Mouse (Mus musculus): Measurements from ENCODE around the gene Gm47289. TPM values are rescaled to one million over a fixed set of nuclear protein-coding genes. Genes with fewer than 3 reads are reported as not detected.

Gene Gm47289
- polyA plus RNA-seq, 1 experiment from 2014 or later: not detected

GRCm38 (mm10) chr9:119151751-119152150, 7.2 kb upstream of the Gm47289 start:
- 61% methylated on average over 2 of the region's 2 CpGs for WGBS
- H3K4me2 ChIP-seq: no peak overlapping the region

GRCm38 (mm10) chr9:119155416-119155815, 3.5 kb upstream of the Gm47289 start:
- ATAC-seq (replicated peaks; ENCODE audit: low FRiP score) (no peak), DNase-seq (ENCODE audit: low spot score) (no peak)
- Histone ChIP-seq H3K27ac (ENCODE audit: low read depth, low read length) (no peak overlapping the region), H3K4me1 (replicated peaks; ENCODE audit: control insufficient read depth, insufficient read depth, low read length) (no peaks in the 10 kb centered on the region), H3K27me3 (replicated peaks; ENCODE audit: control insufficient read depth, insufficient read depth, low read length) (peaks cover 22% of the 10 kb centered on the region), H3K4me2 (no peak overlapping the region), H3K9ac (ENCODE audit: low read depth, low read length) (no peak overlapping the region), H3K36me3 (ENCODE audit: control insufficient read depth, insufficient read depth, low read length) (no peaks in the 10 kb centered on the region), H3K4me3 (ENCODE audit: low read depth, low read length) (no peak overlapping the region), H3K9me3 (ENCODE audit: control insufficient read depth, low read length) (no peaks in the 10 kb centered on the region)
- 74% methylated on average over 8 of the region's 8 CpGs for WGBS

More at GRCm38 (mm10) chr9:119151751-119152150, 7.2 kb upstream of the Gm47289 start:
- ATAC-seq (replicated peaks; ENCODE audit: low FRiP score) (no peak), DNase-seq (ENCODE audit: low spot score) (no peak)
- H3K36me3 ChIP-seq (ENCODE audit: control insufficient read depth, insufficient read depth, low read length): no peaks in the 10 kb centered on the region
- H3K4me1 ChIP-seq (replicated peaks; ENCODE audit: control insufficient read depth, insufficient read depth, low read length): no peaks in the 10 kb centered on the region
- H3K9me3 ChIP-seq (ENCODE audit: control insufficient read depth, low read length): no peaks in the 10 kb centered on the region
- no peak overlapping the region for H3K4me3 ChIP-seq (ENCODE audit: low read depth, low read length)
- no peak overlapping the region for H3K27ac ChIP-seq (ENCODE audit: low read depth, low read length)
- H3K27me3 ChIP-seq (replicated peaks; ENCODE audit: control insufficient read depth, insufficient read depth, low read length): peaks cover 15% of the 10 kb centered on the region
- H3K9ac ChIP-seq (ENCODE audit: low read depth, low read length): no peak overlapping the region

- Histone ChIP-seq H3K4me2 (no peak overlapping the region; the same call in 1 of the 2 replicates), H3K4me3 (ENCODE audit: low read depth, low read length) (no peak overlapping the region), H3K9me3 (ENCODE audit: control insufficient read depth, low read length) (no peaks in the 10 kb centered on the region), H3K9ac (ENCODE audit: low read depth, low read length) (no peak overlapping the region), H3K4me1 (replicated peaks; ENCODE audit: control insufficient read depth, insufficient read depth, low read length) (no peaks in the 10 kb centered on the region), H3K27ac (ENCODE audit: low read depth, low read length) (no peak overlapping the region), H3K27me3 (replicated peaks; ENCODE audit: control insufficient read depth, insufficient read depth, low read length) (peaks cover 22% of the 10 kb centered on the region), H3K36me3 (ENCODE audit: control insufficient read depth, insufficient read depth, low read length) (no peaks in the 10 kb centered on the region)
- 45% methylated on average over 7 of the region's 7 CpGs for WGBS
- DNase-seq (ENCODE audit: low spot score) (no peak), ATAC-seq (replicated peaks; ENCODE audit: low FRiP score) (no peak; the same call in 1 of the 2 replicates)
Measured at GRCm38 (mm10) chr9:119155826-119156225, 3.1 kb upstream of the Gm47289 start.

GRCm38 (mm10) chr9:119156278-119157201, 2.4 kb upstream of the Gm47289 start, which contains the start of gene Acaa1b:
Gene Acaa1b, minus strand, starts transcription at chr9:119157093.
- Histone ChIP-seq H3K27me3 (replicated peaks; ENCODE audit: control insufficient read depth, insufficient read depth, low read length) (peaks cover 22% of the 10 kb centered on the region), H3K36me3 (ENCODE audit: control insufficient read depth, insufficient read depth, low read length) (no peaks in the 10 kb centered on the region), H3K4me1 (replicated peaks; ENCODE audit: control insufficient read depth, insufficient read depth, low read length) (no peaks in the 10 kb centered on the region), H3K9ac (ENCODE audit: low read depth, low read length) (no peak within 1 kb of the TSS), H3K4me2 (peak within 1 kb of the TSS; percentile 66), H3K4me3 (ENCODE audit: low read depth, low read length) (peak within 1 kb of the TSS; percentile 44), H3K27ac (ENCODE audit: low read depth, low read length) (no peak within 1 kb of the TSS), H3K9me3 (ENCODE audit: control insufficient read depth, low read length) (no peaks in the 10 kb centered on the region)
- ATAC-seq (replicated peaks; ENCODE audit: low FRiP score) (peak; percentile 72), DNase-seq (ENCODE audit: low spot score) (peak; percentile 68)
- WGBS: 2% methylated on average over 65 of the region's 65 CpGs

GRCm38 (mm10) chr9:119160689-119161088, 1.7 kb downstream of the Gm47289 start:
- H3K9ac ChIP-seq (ENCODE audit: low read depth, low read length): no peak overlapping the region
- H3K9me3 ChIP-seq (ENCODE audit: control insufficient read depth, low read length): no peaks in the 10 kb centered on the region
- peaks cover 18% of the 10 kb centered on the region for H3K27me3 ChIP-seq (replicated peaks; ENCODE audit: control insufficient read depth, insufficient read depth, low read length)
- no peaks in the 10 kb centered on the region for H3K4me1 ChIP-seq (replicated peaks; ENCODE audit: control insufficient read depth, insufficient read depth, low read length)
- no peaks in the 10 kb centered on the region for H3K36me3 ChIP-seq (ENCODE audit: control insufficient read depth, insufficient read depth, low read length)
- no peak for DNase-seq (ENCODE audit: low spot score)
- no peak overlapping the region for H3K4me3 ChIP-seq (ENCODE audit: low read depth, low read length)
- no peak overlapping the region for H3K27ac ChIP-seq (ENCODE audit: low read depth, low read length)
- ATAC-seq (replicated peaks; ENCODE audit: low FRiP score): no peak
- H3K4me2 ChIP-seq: no peak overlapping the region
- 91% methylated on average over 3 of the region's 3 CpGs for WGBS

- WGBS: 80% methylated on average over 7 of the region's 7 CpGs
- Histone ChIP-seq H3K27ac (ENCODE audit: low read depth, low read length) (no peak overlapping the region), H3K4me1 (replicated peaks; ENCODE audit: control insufficient read depth, insufficient read depth, low read length) (no peaks in the 10 kb centered on the region), H3K4me3 (ENCODE audit: low read depth, low read length) (no peak overlapping the region), H3K9me3 (ENCODE audit: control insufficient read depth, low read length) (no peaks in the 10 kb centered on the region), H3K27me3 (replicated peaks; ENCODE audit: control insufficient read depth, insufficient read depth, low read length) (no peaks in the 10 kb centered on the region), H3K9ac (ENCODE audit: low read depth, low read length) (no peak overlapping the region), H3K36me3 (ENCODE audit: control insufficient read depth, insufficient read depth, low read length) (no peaks in the 10 kb centered on the region), H3K4me2 (no peak overlapping the region)
- ATAC-seq (replicated peaks; ENCODE audit: low FRiP score): no peak
- no peak for DNase-seq (ENCODE audit: low spot score)
Measured at GRCm38 (mm10) chr9:119164743-119165142, 5.8 kb downstream of the Gm47289 start.

GRCm38 (mm10) chr9:119165548-119165947, 6.6 kb downstream of the Gm47289 start:
- WGBS: 85% methylated on average over 6 of the region's 6 CpGs
- no peak for DNase-seq (ENCODE audit: low spot score)
- H3K27ac ChIP-seq (ENCODE audit: low read depth, low read length): no peak overlapping the region

GRCm38 (mm10) chr9:119167608-119168007, 8.6 kb downstream of the Gm47289 start:
- Histone ChIP-seq H3K4me3 (ENCODE audit: low read depth, low read length) (no peak overlapping the region), H3K27ac (ENCODE audit: low read depth, low read length) (no peak overlapping the region), H3K4me1 (replicated peaks; ENCODE audit: control insufficient read depth, insufficient read depth, low read length) (no peaks in the 10 kb centered on the region), H3K9ac (ENCODE audit: low read depth, low read length) (no peak overlapping the region), H3K36me3 (ENCODE audit: control insufficient read depth, insufficient read depth, low read length) (no peaks in the 10 kb centered on the region), H3K9me3 (ENCODE audit: control insufficient read depth, low read length) (no peaks in the 10 kb centered on the region), H3K4me2 (no peak overlapping the region), H3K27me3 (replicated peaks; ENCODE audit: control insufficient read depth, insufficient read depth, low read length) (no peaks in the 10 kb centered on the region)
- DNase-seq (ENCODE audit: low spot score) (no peak), ATAC-seq (replicated peaks; ENCODE audit: low FRiP score) (no peak)
- 88% methylated on average over 2 of the region's 2 CpGs for WGBS

More at GRCm38 (mm10) chr9:119165548-119165947, 6.6 kb downstream of the Gm47289 start:
- no peaks in the 10 kb centered on the region for H3K27me3 ChIP-seq (replicated peaks; ENCODE audit: control insufficient read depth, insufficient read depth, low read length)
- ATAC-seq (replicated peaks; ENCODE audit: low FRiP score): no peak
- H3K4me1 ChIP-seq (replicated peaks; ENCODE audit: control insufficient read depth, insufficient read depth, low read length): no peaks in the 10 kb centered on the region
- no peaks in the 10 kb centered on the region for H3K9me3 ChIP-seq (ENCODE audit: control insufficient read depth, low read length)
- no peaks in the 10 kb centered on the region for H3K36me3 ChIP-seq (ENCODE audit: control insufficient read depth, insufficient read depth, low read length)
- H3K4me2 ChIP-seq: no peak overlapping the region
- no peak overlapping the region for H3K9ac ChIP-seq (ENCODE audit: low read depth, low read length)
- no peak overlapping the region for H3K4me3 ChIP-seq (ENCODE audit: low read depth, low read length)

GRCm38 (mm10) chr9:119179292-119179691, 20.3 kb downstream of the Gm47289 start:
- Histone ChIP-seq H3K27ac (ENCODE audit: low read depth, low read length) (no peak overlapping the region), H3K36me3 (ENCODE audit: control insufficient read depth, insufficient read depth, low read length) (no peaks in the 10 kb centered on the region), H3K9ac (ENCODE audit: low read depth, low read length) (no peak overlapping the region), H3K27me3 (replicated peaks; ENCODE audit: control insufficient read depth, insufficient read depth, low read length) (no peaks in the 10 kb centered on the region), H3K4me2 (no peak overlapping the region), H3K4me1 (replicated peaks; ENCODE audit: control insufficient read depth, insufficient read depth, low read length) (no peaks in the 10 kb centered on the region), H3K9me3 (ENCODE audit: control insufficient read depth, low read length) (no peaks in the 10 kb centered on the region), H3K4me3 (ENCODE audit: low read depth, low read length) (no peak overlapping the region)
- ATAC-seq (replicated peaks; ENCODE audit: low FRiP score): no peak
- 81% methylated on average over 11 of the region's 11 CpGs for whole genome bisulfite sequencing
- no peak for DNase-seq (ENCODE audit: low spot score)
